Mouse (Mus musculus) T-helper 1 cell (primary cell): Measurements from ENCODE around the gene Kif5a.

ENCODE experiments used
- in situ Hi-C: fragments of 300-600 bp; cut with MboI, MseI; formaldehyde crosslinking; loops from one replicate; pipeline ENCODE4 v1.15.1; 2025; ENCODE audit warnings: high pct_unique_total_duplicates

Kif5a gene

DNA sequence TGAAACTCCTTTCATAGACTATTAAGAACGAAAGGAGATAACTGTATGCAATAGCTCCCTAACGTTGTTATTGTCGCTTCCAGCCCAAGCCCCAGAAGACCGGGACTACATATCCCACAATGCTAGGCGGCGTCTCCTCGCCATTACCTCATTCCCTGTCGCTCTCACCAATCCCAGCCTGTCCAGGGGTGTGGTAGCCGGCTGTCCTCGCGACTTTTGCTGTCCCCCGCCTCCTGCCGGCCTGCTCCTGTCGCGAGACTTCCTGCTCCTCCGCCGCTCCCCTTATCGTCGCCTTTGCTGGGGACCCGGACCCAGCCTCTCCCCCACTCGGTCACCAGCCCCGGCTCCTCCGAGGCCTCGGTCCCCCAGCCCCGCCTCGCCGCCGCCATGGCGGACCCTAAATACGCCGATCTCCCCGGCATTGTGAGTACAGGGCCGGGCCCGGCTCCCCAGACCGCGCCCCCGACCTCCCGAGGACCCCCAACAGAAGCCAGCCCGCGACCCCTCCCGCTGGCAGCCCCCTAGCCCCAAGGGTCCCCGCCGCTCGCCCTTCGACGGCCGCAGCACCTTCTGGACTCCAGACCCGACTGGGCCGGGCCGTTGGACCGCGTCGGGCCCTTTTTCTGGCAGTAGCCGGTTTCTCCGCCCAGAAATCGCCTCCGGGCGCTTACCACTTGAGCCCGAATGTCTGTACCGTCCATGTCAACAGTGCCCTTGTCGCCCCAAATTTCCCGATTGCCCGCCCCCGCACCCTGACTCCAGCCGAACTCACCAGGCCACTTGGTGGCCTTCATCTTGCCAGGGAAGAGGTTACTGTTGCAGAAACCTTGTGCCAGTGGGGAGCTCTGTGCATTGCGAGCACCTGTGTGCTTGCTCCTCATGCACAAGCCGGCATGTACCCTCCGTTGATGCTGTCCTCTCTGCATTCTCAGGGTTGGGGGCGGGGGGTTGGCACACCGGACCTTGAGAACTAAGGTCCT is 3.3 kb upstream of the Kif5a start, which contains the start of gene Dctn2:
Gene Dctn2, plus strand, starts transcription at position 257 of the 980 bp plus-strand sequence.
- in situ Hi-C loops: no loop called here

DNA sequence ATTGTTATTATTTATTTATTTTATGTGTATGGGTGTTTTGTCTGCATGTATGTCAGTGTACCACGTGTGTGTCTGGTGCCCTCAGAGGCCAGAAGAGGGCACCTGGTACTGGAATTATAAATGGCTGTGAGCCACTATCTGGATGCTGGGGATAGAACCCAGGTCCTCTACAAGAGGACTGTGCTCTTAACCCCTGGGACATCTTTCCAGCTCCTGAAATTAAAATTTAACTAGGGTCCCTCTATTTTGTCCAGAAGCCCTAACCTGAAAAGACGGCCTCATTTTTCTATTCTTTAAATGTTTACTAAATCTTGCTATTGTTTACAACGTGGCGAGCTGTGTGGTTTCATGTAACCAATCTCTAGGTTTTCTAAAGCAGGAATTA is 2.6 kb upstream of the Kif5a start:
- in situ Hi-C loops: no loop called here

DNA sequence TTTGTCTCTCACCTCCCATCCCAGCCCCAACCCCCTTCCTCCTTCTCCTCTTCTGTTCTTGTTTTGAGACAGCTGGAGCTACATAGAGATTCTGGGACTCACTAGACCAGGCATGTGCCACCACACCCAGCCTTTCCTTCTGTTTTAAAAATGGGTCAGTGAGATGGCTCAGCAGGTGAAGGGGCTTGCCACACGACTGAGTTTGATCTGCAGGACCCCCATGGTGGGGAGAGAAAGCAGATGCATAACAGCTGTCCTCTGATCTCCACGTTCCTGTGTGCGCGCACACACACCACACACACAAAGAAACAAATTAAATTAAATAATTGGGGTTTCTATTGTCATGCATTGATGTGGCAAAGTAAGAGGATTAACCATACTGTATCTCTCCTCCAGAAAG is 1.8 kb upstream of the Kif5a start:
- in situ Hi-C loops: no loop called here

DNA sequence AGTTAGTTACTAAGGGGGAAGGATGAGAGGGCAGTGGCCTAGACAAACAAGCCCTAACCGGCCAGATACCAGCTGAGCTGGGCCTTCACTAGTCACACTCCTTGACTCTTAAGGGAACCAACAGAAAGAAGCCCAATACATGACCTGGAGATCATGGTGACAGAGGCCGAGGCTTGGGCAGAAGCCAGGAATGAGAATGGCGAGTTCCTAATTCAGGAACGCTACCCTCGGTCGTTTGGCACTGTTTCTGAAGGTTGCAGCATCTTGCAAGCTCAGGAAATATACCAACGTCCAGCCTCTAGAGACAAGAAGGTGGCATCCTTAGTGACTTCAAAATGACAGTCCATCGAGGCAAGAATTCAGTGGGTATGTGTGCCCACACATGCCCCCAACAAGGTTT is 1.2 kb upstream of the Kif5a start:
- in situ Hi-C loops: no loop called here

DNA sequence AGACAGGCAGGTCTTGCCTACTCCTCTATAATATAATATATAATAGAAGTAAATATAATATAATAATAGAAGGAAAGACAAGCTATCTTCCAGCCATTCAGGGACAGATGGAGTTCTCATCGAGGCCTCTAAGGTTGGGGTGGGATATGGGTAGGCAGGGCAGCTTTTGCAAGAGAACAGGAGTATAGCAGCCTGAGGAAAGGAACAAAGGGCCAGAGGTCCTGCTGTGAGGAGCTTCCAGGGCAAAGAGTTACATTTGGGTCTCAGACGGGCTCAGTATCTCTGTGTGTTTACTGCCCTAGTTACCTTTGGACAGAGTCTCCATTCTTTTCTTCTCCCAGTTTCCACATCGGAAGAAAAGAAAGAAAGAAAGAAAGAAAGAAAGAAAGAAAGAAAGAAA is 483 bp upstream of the Kif5a start:
- in situ Hi-C loops: no loop called here

GRCm38 (mm10) chr10:127261706-127262547 is 1.2 kb downstream of the Kif5a start:
- in situ Hi-C loops: no loop called here

DNA sequence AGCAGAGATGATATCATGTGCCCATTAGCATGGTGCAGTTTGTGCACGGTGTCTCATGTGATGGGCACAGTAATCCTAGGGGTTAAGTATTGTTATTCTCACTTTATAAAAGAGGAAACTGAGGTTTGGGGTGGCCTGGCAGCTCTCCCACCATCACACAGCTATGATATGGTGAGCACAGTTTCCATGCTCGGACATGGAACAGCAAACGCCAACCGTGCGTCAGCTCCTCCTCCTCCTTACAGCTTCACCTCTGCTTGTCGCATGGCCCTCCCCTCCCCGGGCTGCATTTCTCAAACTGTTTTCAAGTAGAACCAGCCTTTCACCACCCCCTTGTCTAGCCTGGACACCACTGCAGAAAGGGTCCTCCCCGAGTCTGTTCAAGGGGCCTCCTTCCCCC is 4.7 kb downstream of the Kif5a start:
- in situ Hi-C loops: loop anchor here (10.0 kb wide), 1 partner anchor 334 kb away; no protein-coding TSS in a partner anchor

DNA sequence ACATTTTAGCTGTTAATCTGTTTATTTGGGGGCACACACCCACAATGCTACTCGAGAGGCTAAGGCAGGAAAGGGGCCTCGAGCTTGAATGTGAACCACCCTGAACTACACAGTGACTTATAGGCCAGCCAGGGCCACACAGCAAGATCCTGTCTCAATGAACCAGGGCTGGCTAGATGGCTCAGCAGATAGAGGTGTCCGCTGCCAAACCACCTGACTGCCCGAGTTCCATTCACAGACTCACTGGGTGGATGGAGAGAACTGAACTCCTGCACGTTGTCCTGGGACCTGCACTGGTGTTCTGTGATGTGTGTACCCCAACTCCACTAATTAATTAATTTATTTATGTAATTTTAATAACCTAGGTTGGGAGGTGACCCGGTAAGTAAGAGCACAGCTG is 5.4 kb downstream of the Kif5a start:
- in situ Hi-C loops: loop anchor here (10.0 kb wide), 1 partner anchor 333 kb away; no protein-coding TSS in a partner anchor

GRCm38 (mm10) chr10:127255625-127256345 is 7.4 kb downstream of the Kif5a start:
- in situ Hi-C loops: loop anchor here (10.0 kb wide), 1 partner anchor 331 kb away; no protein-coding TSS in a partner anchor

GRCm38 (mm10) chr10:127250810-127251209 is 12.3 kb downstream of the Kif5a start:
- in situ Hi-C loops: loop anchor here (10.0 kb wide), 1 partner anchor 326 kb away; no protein-coding TSS in a partner anchor

GRCm38 (mm10) chr10:127238241-127238824 is 24.8 kb downstream of the Kif5a start:
- in situ Hi-C loops: no loop called here

DNA sequence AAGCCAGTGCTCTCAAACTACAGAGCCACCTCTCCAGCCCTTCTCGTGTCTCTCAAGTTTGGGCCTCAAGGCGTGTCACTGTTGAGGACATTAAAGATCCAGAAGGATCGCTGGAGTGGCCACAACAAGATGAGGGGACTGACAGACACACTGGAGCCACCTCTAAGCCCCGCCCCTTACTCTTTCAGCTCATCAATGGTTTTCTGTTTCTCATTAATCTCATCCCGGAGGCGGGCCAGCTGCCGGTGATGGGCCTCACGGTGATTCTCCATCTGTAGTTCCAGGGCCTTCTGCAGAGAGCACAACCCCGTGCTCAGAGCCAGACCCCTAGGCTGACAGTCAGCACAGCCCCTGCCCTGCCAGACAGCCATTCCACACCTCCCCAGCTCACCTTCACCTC is 26.6 kb downstream of the Kif5a start:
- in situ Hi-C loops: no loop called here

DNA sequence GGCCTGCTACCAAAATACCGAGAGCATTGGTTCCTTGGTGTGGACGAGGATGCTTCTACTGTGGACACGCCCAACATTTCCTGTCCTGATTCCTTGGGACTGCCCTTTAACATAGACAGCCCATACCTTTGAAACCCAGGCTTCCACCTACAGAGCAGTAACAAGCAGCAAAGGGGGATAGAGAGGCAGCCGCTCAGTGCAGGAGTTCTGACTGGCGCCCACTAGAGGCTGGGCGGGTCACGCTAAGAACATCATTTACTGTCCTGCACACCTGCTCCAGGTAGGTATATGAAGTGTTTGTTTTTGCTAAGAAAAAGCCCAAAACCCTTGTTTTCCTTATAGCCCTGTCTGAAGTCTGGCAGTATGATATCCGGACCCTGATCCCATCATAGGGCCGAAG is 30.0 kb downstream of the Kif5a start:
- in situ Hi-C loops: no loop called here

GRCm38 (mm10) chr10:127231741-127232140 is 31.4 kb downstream of the Kif5a start:
- in situ Hi-C loops: no loop called here

GRCm38 (mm10) chr10:127230693-127231092 is 32.5 kb downstream of the Kif5a start:
- in situ Hi-C loops: no loop called here

DNA sequence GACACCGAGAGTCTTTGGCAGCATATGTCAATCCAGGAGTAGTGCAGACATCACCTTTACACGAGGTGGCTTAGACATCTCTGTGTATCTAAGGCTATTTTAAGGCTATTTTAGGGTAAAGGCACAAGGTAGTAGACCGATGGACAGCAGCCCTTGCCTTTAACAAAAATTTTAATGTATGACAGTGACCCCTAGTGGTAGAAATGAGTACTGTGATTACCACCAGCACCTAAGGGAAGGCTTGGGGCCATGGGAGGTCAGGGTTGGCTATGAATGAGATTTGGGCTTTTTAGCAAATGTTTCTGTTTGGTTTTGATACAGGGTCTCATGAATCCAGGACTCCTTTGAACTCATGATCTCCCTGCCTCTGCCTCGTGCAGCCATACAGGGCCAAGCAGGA is 34.3 kb downstream of the Kif5a start:
- in situ Hi-C loops: no loop called here

GRCm38 (mm10) chr10:127227163-127227562 is 36.0 kb downstream of the Kif5a start:
- in situ Hi-C loops: no loop called here

GRCm38 (mm10) chr10:127226318-127226895 is 36.7 kb downstream of the Kif5a start:
- in situ Hi-C loops: no loop called here

DNA sequence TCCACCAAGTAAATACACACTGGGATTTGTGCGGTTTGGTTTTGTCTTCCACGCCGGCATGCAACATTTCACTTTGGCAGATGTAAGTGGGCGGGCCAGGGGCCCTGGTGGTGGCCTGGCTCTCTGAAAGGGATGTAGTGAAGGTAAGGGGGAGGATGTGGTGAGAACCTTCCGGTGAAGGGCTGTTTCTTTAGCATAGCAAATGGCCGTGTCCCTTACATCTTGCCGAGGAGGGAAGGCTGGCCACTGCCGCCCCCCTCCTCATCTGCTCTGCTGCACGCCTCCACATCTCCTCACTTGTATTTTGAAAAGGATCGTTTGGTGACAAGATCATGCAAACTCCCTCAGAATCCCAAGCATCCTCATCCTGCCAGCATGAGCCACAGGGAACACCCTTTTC is 37.4 kb downstream of the Kif5a start:
- in situ Hi-C loops: no loop called here

DNA sequence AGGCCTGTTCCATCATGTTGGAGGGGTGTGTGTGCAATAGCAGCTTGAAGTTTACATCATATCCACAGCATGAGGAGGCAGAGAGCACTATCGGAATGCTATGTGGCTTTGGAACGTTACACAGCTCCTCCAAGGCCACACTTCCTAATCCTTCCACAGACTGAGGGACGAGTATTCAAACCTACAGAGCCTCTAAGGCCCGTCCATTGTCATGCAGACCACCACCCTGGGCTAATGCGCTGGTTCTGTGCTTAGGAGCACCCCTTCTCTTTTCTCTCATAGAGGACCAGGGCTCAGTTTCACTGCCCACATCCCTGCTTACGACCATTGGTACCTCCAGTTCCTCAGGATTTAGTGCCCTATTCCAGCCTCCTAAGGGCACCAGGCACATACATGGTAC is 37.9 kb downstream of the Kif5a start:
- in situ Hi-C loops: no loop called here

GRCm38 (mm10) chr10:127218339-127218738 is 44.8 kb downstream of the Kif5a start:
- in situ Hi-C loops: no loop called here
